Mouse (Mus musculus) liver, postnatal 0 days (tissue): ENCODE data around the gene Csnk1g2.

Experiments
- CTCF ChIP-seq: sonication (generic); IDR thresholded peaks from 2 replicates; pipeline ENCODE4 v1.5.1; 2016; ENCODE audit warnings: antibody characterized with exemption, low read depth
- EP300 ChIP-seq: IDR thresholded peaks from 2 replicates; pipeline ENCODE4 v1.6.1; 2016; ENCODE audit warnings: antibody characterized with exemption, low read depth, mild to moderate bottlenecking

DNA sequence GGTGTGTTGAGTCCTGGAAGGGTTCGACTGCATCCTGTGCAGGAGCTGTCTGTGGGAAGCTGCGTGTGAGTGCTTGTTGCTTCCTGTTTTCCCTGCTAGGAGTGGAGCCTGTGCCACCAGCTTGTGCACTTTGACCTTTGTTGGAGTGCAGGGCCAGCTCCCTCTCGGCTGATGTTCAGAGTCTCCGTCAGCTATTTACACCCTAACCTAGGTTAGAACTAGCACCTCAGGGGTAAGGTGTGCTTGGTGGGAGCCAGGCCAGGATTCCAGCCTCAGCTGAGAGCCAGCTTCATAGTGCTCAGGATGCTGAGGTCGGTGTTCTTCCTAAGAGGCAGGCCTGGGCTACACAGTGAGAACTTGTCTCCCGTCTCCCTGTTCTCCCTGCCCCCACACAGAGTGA is 12.7 kb downstream of the Csnk1g2 start:
- no peak for TF ChIP-seq CTCF
- no peak for TF ChIP-seq EP300
